ENCODE assay signal across 23 mouse cellular contexts in the genomic region with DNA sequence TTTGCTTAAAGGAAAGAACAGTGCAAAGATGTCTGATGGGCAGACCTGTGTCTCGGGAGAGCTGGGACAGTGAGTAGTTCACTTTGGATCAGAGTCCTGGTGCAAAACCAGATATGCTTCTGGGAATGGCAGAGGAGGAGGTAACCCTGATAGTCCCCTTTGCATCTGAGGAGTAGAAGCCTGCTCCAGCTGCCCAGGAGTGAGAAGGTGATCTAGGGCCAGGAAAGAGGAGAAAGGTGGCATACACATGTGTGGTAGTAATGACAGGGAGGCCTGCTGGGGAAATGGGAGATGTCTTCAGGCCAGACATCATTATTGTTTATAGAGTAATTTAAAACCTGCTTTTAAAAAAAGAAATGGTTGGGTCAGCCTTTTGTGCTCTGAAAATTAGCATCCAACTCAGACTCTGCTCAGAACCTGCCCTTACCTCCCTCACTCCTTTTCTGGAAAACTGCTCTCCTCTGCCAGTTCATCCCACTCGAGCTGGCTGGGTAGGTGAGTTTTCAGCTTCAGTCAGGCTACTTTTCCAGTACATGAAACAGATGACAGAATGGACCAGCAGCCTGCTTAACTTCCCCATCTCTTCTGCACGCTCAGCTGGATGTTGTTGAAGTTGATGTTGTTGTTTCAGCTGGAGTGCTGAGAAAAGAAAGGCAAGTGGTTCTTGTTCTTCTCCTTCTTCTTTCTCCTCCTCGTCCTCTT.
DNase-seq lines count a peak whose midpoint lies in the region; ATAC-seq lines count a peak whose summit lies in the region.
"Had no signal": no experiment of that assay in that cellular context is flagged by ENCODE, and none has a peak within 500 bp of the region (broad histone marks: within the 10 kb centered on the region; RNA-seq: fewer than 3 reads in every experiment).

No protein-coding gene starts in this region.

- ATAC-seq in frontal cortex, adult (ENCODE audit: low TSS enrichment) = peak; percentile 73
- ATAC-seq in kidney, embryonic 15.5 days (replicated peaks; ENCODE audit: low FRiP score) = peak; percentile 67
- ATAC-seq: forebrain, embryonic 15.5 days; hindbrain, embryonic 16.5 days; liver, postnatal 0 days; lung, postnatal 0 days had no signal

- H3K4me2 ChIP-seq in kidney, embryonic 15.5 days = no peak overlapping the region
- H3K4me2 ChIP-seq: forebrain, embryonic 15.5 days; intestine, embryonic 15.5 days; liver, embryonic 11.5 days; midbrain, embryonic 12.5 days had no signal

- H3K27me3 ChIP-seq in kidney, embryonic 15.5 days = no peaks in the 10 kb centered on the region
- H3K27me3 ChIP-seq: forebrain, embryonic 15.5 days; intestine, embryonic 15.5 days; midbrain, embryonic 12.5 days had no signal

- no peak for DNase-seq in frontal cortex, postnatal 25 days (ENCODE audit: low spot score in 2 of 2)
- no peak for DNase-seq in kidney, adult 9 months
- DNase-seq in right cerebral cortex, adult 18-20 months = peak; percentile 23
- no peak for DNase-seq in right cerebral cortex, postnatal 14 days
- no peak for DNase-seq in thymus, postnatal 25 days
- DNase-seq: adrenal gland, postnatal 14 days; cerebellum, adult 9-10 months; gastrocnemius, postnatal 14 days; kidney, postnatal 36 days; liver, postnatal 0 days; spleen, adult 18-20 months; thymus, postnatal 4 days had no signal

- H3K36me3 ChIP-seq in kidney, embryonic 15.5 days = no peaks in the 10 kb centered on the region
- H3K36me3 ChIP-seq: embryonic facial prominence, embryonic 10.5 days; forebrain, embryonic 15.5 days; heart, embryonic 10.5 days; hindbrain, embryonic 10.5 days; intestine, embryonic 15.5 days; midbrain, embryonic 12.5 days had no signal

- H3K4me1 ChIP-seq in kidney, embryonic 15.5 days = peaks cover 25% of the 10 kb centered on the region
- H3K4me1 ChIP-seq: intestine, embryonic 15.5 days had no signal

- H3K9me3 ChIP-seq in kidney, embryonic 15.5 days (replicated peaks) = no peaks in the 10 kb centered on the region
- H3K9me3 ChIP-seq: embryonic facial prominence, embryonic 10.5 days; forebrain, embryonic 15.5 days; heart, embryonic 10.5 days; hindbrain, embryonic 10.5 days; intestine, embryonic 15.5 days; midbrain, embryonic 12.5 days had no signal

- WGBS in kidney, embryonic 15.5 days = 26% methylated on average over 4 of the region's 4 CpGs

- H3K9ac ChIP-seq in kidney, embryonic 15.5 days = no peak overlapping the region
- H3K9ac ChIP-seq: forebrain, embryonic 15.5 days; intestine, embryonic 15.5 days; liver, postnatal 0 days; midbrain, embryonic 12.5 days had no signal

- peak overlapping the region; percentile 25; the same call in 1 of the 2 replicates for H3K27ac ChIP-seq in kidney, embryonic 15.5 days
- H3K27ac ChIP-seq: embryonic facial prominence, embryonic 10.5 days; heart, embryonic 10.5 days; hindbrain, embryonic 10.5 days; intestine, embryonic 15.5 days; midbrain, embryonic 12.5 days had no signal

- no peak overlapping the region for H3K4me3 ChIP-seq in kidney, embryonic 15.5 days (replicated peaks)
- H3K4me3 ChIP-seq: embryonic facial prominence, embryonic 10.5 days; forebrain, embryonic 15.5 days; heart, embryonic 10.5 days; hindbrain, embryonic 10.5 days; intestine, embryonic 15.5 days; midbrain, embryonic 12.5 days had no signal
